Comparison of ENCODE assay signal across 9 mouse cellular contexts in genomic region chr17:47332664-47333063, GRCm38 (mm10). TPM values are rescaled to one million over a fixed set of nuclear protein-coding genes. Genes with fewer than 3 reads are reported as not detected.
DNase-seq lines count a peak whose midpoint lies in the region; ATAC-seq and TF ChIP-seq lines count a peak whose summit lies in the region.
"Not testable (repeated sequence)": the region's sequence is repeated elsewhere in the genome, so short reads cannot be mapped to it uniquely, and the experiment has no call there.
"Had no signal": no experiment of that assay in that cellular context is flagged by ENCODE, and none has a peak within 500 bp of the region (broad histone marks: within the 10 kb centered on the region; RNA-seq: fewer than 3 reads in every experiment).

No protein-coding gene starts in this region.

- H3K79me2 ChIP-seq in MEL (ENCODE audit: control insufficient read depth, insufficient read depth, low read length, poor library complexity): not testable (repeated sequence)

- peak overlapping the region; percentile 59 to 77 for H3K4me3 ChIP-seq in MEL (ENCODE audit: control insufficient read depth in 1 of 2, insufficient read depth in 1 of 2, low read depth in 2 of 2, low read length in 2 of 2)
- not testable (repeated sequence) for H3K4me3 ChIP-seq in forebrain, embryonic 15.5 days; hindbrain, embryonic 16.5 days (ENCODE audit: low read length); liver, embryonic 15.5 days (replicated peaks); midbrain, embryonic 14.5 days (replicated peaks; ENCODE audit: low read depth, low read length)

- not testable (repeated sequence) for H3K27me3 ChIP-seq in MEL (ENCODE audit: control insufficient read depth in 1 of 2, insufficient read depth in 2 of 2, low read length in 2 of 2); forebrain, embryonic 15.5 days; hindbrain, embryonic 16.5 days (replicated peaks; ENCODE audit: control insufficient read depth, insufficient read depth, low read length); liver, embryonic 15.5 days; midbrain, embryonic 14.5 days (ENCODE audit: control insufficient read depth, insufficient read depth, low read length)

- DNase-seq in MEL (ENCODE audit: low read depth, low spot score): not testable (repeated sequence)
- peak; percentile 60 for DNase-seq in brain, embryonic 14.5 days (ENCODE audit: low read depth)
- peak; percentile 21 to 48 for DNase-seq in kidney, postnatal 36 days
- peak; percentile 38 for DNase-seq in midbrain, embryonic 14.5 days
- peak; percentile 11 for DNase-seq in thymus, postnatal 25 days

- 0 out of 2 replicates have a peak, but pooled peaks have one; percentile 39 for ATAC-seq in forebrain, embryonic 15.5 days (replicated peaks)
- ATAC-seq in hindbrain, embryonic 16.5 days: 0 out of 2 replicates have a peak, but pooled peaks have one; percentile 37
- ATAC-seq in liver, embryonic 15.5 days (ENCODE audit: insufficient read depth): peak; percentile 55
- not testable (repeated sequence) for ATAC-seq in midbrain, embryonic 14.5 days (ENCODE audit: low FRiP score, low TSS enrichment)

- 26% methylated on average over 5 of the region's 5 CpGs for WGBS in forebrain, embryonic 15.5 days
- 46% methylated on average over 5 of the region's 5 CpGs for WGBS in hindbrain, embryonic 16.5 days
- WGBS in liver, embryonic 15.5 days (ENCODE audit: insufficient replicate concordance): 28% methylated on average over 5 of the region's 5 CpGs
- 53% methylated on average over 5 of the region's 5 CpGs for WGBS in midbrain, embryonic 14.5 days

- not testable (repeated sequence) for H3K36me3 ChIP-seq in MEL (ENCODE audit: control insufficient read depth in 1 of 2, insufficient read depth in 2 of 2, low read length in 2 of 2); liver, embryonic 15.5 days (replicated peaks)
- peaks cover 29% of the 10 kb centered on the region for H3K36me3 ChIP-seq in forebrain, embryonic 15.5 days
- peaks cover 22% of the 10 kb centered on the region for H3K36me3 ChIP-seq in hindbrain, embryonic 16.5 days (ENCODE audit: control insufficient read depth, insufficient read depth, low read length)
- H3K36me3 ChIP-seq in midbrain, embryonic 14.5 days (ENCODE audit: control insufficient read depth, insufficient read depth, low read length): peaks cover 54% of the 10 kb centered on the region

- peak; percentile 65 for TF ChIP-seq RAD21 in MEL (IDR thresholded peaks at IDR 0.05; ENCODE audit: low read depth, low read length)

- peaks cover 9 to 13% of the 10 kb centered on the region in 2 experiments for H3K4me1 ChIP-seq in MEL (ENCODE audit: control insufficient read depth in 1 of 2, insufficient read depth in 2 of 2, low read length in 2 of 2)
- H3K4me1 ChIP-seq in forebrain, embryonic 15.5 days: peaks cover 17% of the 10 kb centered on the region
- not testable (repeated sequence) for H3K4me1 ChIP-seq in hindbrain, embryonic 16.5 days (ENCODE audit: control insufficient read depth, insufficient read depth, low read depth, low read length); liver, embryonic 15.5 days (replicated peaks); midbrain, embryonic 14.5 days (ENCODE audit: control insufficient read depth, insufficient read depth, low read length)

- not testable (repeated sequence) for TF ChIP-seq EP300 in MEL (IDR thresholded peaks at IDR 0.05; ENCODE audit: low read depth in 1 of 2, low read length in 2 of 2)

- peak overlapping the region; percentile 72 for H3K27ac ChIP-seq in MEL (ENCODE audit: control insufficient read depth, low read depth, low read length)
- H3K27ac ChIP-seq in forebrain, embryonic 15.5 days (replicated peaks); hindbrain, embryonic 16.5 days (ENCODE audit: low read depth, low read length); liver, embryonic 15.5 days (replicated peaks); midbrain, embryonic 14.5 days (replicated peaks; ENCODE audit: low read depth, low read length): not testable (repeated sequence)

- H3K9me3 ChIP-seq in MEL (replicated peaks; ENCODE audit: insufficient read depth, low read length); forebrain, embryonic 15.5 days; hindbrain, embryonic 16.5 days (ENCODE audit: control insufficient read depth, low read length); liver, embryonic 15.5 days (replicated peaks); midbrain, embryonic 14.5 days (ENCODE audit: control insufficient read depth, low read length): not testable (repeated sequence)

- peak; percentile 19 to 70 (median 63) for TF ChIP-seq CTCF in MEL (IDR thresholded peaks at IDR 0.05 in 2 of 3, conservative IDR thresholded peaks at IDR 0.05 in 1 of 3; ENCODE audit: control insufficient read depth in 1 of 3, insufficient read depth in 1 of 3, low read depth in 2 of 3, low read length in 3 of 3, poor library complexity in 1 of 3, severe bottlenecking in 1 of 3)
- TF ChIP-seq CTCF in brain, embryonic 14.5 days (IDR thresholded peaks at IDR 0.05; ENCODE audit: borderline replicate concordance, extremely low read depth, insufficient read depth, insufficient read length): peak; percentile 10; the same call in 1 of the 2 replicates

- H3K4me2 ChIP-seq in forebrain, embryonic 15.5 days (replicated peaks); hindbrain, embryonic 16.5 days (ENCODE audit: low read length); midbrain, embryonic 14.5 days (ENCODE audit: low read length): not testable (repeated sequence)
- peak overlapping the region; percentile 40; the same call in 1 of the 2 replicates for H3K4me2 ChIP-seq in liver, embryonic 15.5 days

- peak overlapping the region; percentile 54 for H3K9ac ChIP-seq in MEL (ENCODE audit: control insufficient read depth, low read depth, low read length, poor library complexity, severe bottlenecking)
- not testable (repeated sequence) for H3K9ac ChIP-seq in forebrain, embryonic 15.5 days (replicated peaks); hindbrain, embryonic 16.5 days (ENCODE audit: low read depth, low read length); liver, embryonic 15.5 days; midbrain, embryonic 14.5 days (replicated peaks; ENCODE audit: low read length)

- not testable (repeated sequence) for TF ChIP-seq POLR2A in MEL (IDR thresholded peaks at IDR 0.05; ENCODE audit: control insufficient read depth in 1 of 2, insufficient read depth in 1 of 2, low read depth in 1 of 2, low read length in 2 of 2, poor library complexity in 1 of 2); brain, embryonic 14.5 days (IDR thresholded peaks at IDR 0.05; ENCODE audit: borderline replicate concordance, extremely low read depth, insufficient read depth, insufficient read length, poor library complexity, severe bottlenecking)

TF ChIP-seq in MEL, 35 proteins besides CTCF, POLR2A, EP300 and RAD21:
- TF ChIP-seq MAX (IDR thresholded peaks at IDR 0.05; ENCODE audit: low read length): peak; percentile 34; the same call in 1 of the 2 replicates
- TF ChIP-seq ZC3H11A (IDR thresholded peaks at IDR 0.05; ENCODE audit: low read depth, low read length): peak; percentile 53
- peak; percentile 69 for TF ChIP-seq SMC3 (IDR thresholded peaks at IDR 0.05; ENCODE audit: low read depth, low read length)
- TF ChIP-seq MAZ (IDR thresholded peaks at IDR 0.05; ENCODE audit: low read depth, low read length): 0 out of 2 replicates have a peak, but pooled peaks have one; percentile 3
- peak; percentile 48; the same call in 1 of the 2 replicates for TF ChIP-seq USF1 (IDR thresholded peaks at IDR 0.05; ENCODE audit: low read depth, low read length)

RNA-seq across cellular contexts. Expression of gene Mrps10, which starts 36.0 kb away (rescaled TPM):
- total RNA-seq in MEL (2012; rRNA removed): 75.2 and 78.9 TPM in 2 replicates
- polyA plus RNA-seq in MEL (2012; ENCODE audit: insufficient read depth in 1 of 2, insufficient read length in 2 of 2, low read depth in 1 of 2, low replicate concordance in 2 of 2, missing spikeins in 1 of 2): 100 to 1,000 TPM; 107 to 442 TPM
- 46.2 and 47.5 TPM in 2 replicates for polyA plus RNA-seq in brain, embryonic 14.5 days (2012; rRNA removed)
- polyA plus RNA-seq in forebrain, embryonic 15.5 days (2015; fragmentation: Nextera tagmentation; extraction: Ambion mirVana): 73.7 and 75.9 TPM in 2 replicates
- 67.0 and 72.1 TPM in 2 replicates for polyA plus RNA-seq in hindbrain, embryonic 16.5 days (2015; fragmentation: Nextera tagmentation; extraction: Ambion mirVana)
- polyA plus RNA-seq in liver, embryonic 15.5 days (2015; fragmentation: Nextera tagmentation; extraction: Ambion mirVana): 37.0 and 39.2 TPM in 2 replicates
- 79.6 and 83.3 TPM in 2 replicates for polyA plus RNA-seq in midbrain, embryonic 14.5 days (2014; fragmentation: Nextera tagmentation; extraction: Ambion mirVana)

RNA-seq across cellular contexts. Expression of gene Guca1b, which starts 52.5 kb away (rescaled TPM):
- total RNA-seq in MEL (2012; rRNA removed): 0.85 and 1.3 TPM in 2 replicates
- 1 to 10 TPM in 1 of 2 experiments, not detected in 1; 3.1 TPM for polyA plus RNA-seq in MEL (2012; ENCODE audit: insufficient read depth in 1 of 2, insufficient read length in 2 of 2, low read depth in 1 of 2, low replicate concordance in 2 of 2, missing spikeins in 1 of 2)
- 1.2 TPM in 2 replicates for polyA plus RNA-seq in brain, embryonic 14.5 days (2012; rRNA removed)
- polyA plus RNA-seq in forebrain, embryonic 15.5 days (2015; fragmentation: Nextera tagmentation; extraction: Ambion mirVana): 0.33 and 0.39 TPM in 2 replicates
- polyA plus RNA-seq in hindbrain, embryonic 16.5 days (2015; fragmentation: Nextera tagmentation; extraction: Ambion mirVana): 0.45 and 0.81 TPM in 2 replicates
- polyA plus RNA-seq in liver, embryonic 15.5 days (2015; fragmentation: Nextera tagmentation; extraction: Ambion mirVana): 0.15 and 0.22 TPM in 2 replicates
- 0.30 and 0.69 TPM in 2 replicates for polyA plus RNA-seq in midbrain, embryonic 14.5 days (2014; fragmentation: Nextera tagmentation; extraction: Ambion mirVana)
- total RNA-seq: G1E had no signal
- polyA plus RNA-seq: G1E had no signal
